Mouse (Mus musculus) E14TG2a.4 (cell line): Measurements from ENCODE around the gene Dgkz.

ENCODE experiments used
- CTCF ChIP-seq: conservative IDR thresholded peaks from 2 replicates; pipeline ENCODE4 v1.5.1; 2014; ENCODE audit warnings: low read length
- NANOG ChIP-seq: IDR thresholded peaks from 2 replicates; pipeline ENCODE4 v1.6.1; 2014; ENCODE audit warnings: borderline replicate concordance, low read length, mixed read lengths
- POU5F1 ChIP-seq: IDR thresholded peaks from 2 replicates; pipeline ENCODE4 v1.6.1; 2014; ENCODE audit warnings: low read length, borderline replicate concordance

- TF ChIP-seq CTCF (no peak), POU5F1 (no peak), NANOG (no peak)
Measured at GRCm38 (mm10) chr2:92004617-92005016, 29.0 kb upstream of the Dgkz start.
